Mouse (Mus musculus) megakaryocyte-erythroid progenitor cell, adult 5-6 weeks (primary cell): Measurements from ENCODE around the gene Uvrag. TPM values are rescaled to one million over a fixed set of nuclear protein-coding genes. Genes with fewer than 3 reads are reported as not detected.

ENCODE experiments used
- ATAC-seq: replicated peaks from 2 replicates; pipeline ENCODE4 v1.8.0; 2016; ENCODE audit warnings: mild to moderate bottlenecking, inconsistent platforms; ENCODE audit not compliant: severe bottlenecking, poor library complexity, low FRiP score, low TSS enrichment
- total RNA-seq, 2 experiments: library from RNA; stranded (forward) in 1 of 2; stranded (reverse) in 1 of 2; fragments of 200-1000, 215-1000 nt in 1 of 2; fragments of >200 nt in 1 of 2; fragmentation: Nextera tagmentation in 1 of 2; gene quantifications; 2 replicates each; pipeline ENCODE4 v1.2.3; 2014 to 2017

The Uvrag gene
- total RNA-seq, 2 experiments from 2014 or later = 15.0 to 16.2 TPM

DNA sequence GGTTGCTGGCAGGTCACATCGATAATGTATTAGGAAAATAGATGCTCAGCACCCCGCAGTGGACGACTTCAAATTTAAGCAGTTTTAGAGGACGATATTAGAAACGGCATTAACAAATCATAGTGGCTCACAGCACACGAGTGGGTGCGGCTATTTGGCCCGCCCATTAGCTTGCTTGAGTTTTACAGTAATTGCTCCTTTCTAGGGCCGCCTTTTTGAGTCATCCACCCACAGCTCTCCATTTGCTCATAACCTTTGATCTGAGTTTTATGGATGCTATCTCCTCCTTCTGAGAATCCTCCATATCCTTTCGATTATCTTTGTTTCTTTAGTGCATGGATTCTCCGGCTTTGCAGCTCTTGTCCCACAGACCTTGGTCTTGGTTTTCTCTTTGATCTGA lies 178.9 kb downstream of the Uvrag start:
- no peak for ATAC-seq

DNA sequence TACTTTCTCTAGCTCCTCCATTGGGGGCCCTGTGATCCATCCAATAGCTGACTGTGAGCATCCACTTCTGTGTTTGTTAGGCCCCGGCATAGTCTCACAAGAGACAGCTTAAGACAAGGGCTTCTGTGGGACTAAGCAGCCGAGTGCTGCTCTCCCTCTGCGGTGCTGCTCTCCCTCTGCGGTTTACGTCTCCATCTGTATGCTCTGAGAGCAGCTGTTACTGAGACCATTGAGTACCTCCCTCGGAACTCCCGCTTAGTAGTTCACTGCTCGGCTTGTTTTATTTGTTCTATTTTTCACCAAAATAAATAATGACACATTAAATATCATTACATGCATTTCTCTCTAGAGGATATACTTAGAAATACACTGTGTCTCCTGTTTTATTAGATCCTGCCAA lies 180.7 kb downstream of the Uvrag start:
- no peak for ATAC-seq

DNA sequence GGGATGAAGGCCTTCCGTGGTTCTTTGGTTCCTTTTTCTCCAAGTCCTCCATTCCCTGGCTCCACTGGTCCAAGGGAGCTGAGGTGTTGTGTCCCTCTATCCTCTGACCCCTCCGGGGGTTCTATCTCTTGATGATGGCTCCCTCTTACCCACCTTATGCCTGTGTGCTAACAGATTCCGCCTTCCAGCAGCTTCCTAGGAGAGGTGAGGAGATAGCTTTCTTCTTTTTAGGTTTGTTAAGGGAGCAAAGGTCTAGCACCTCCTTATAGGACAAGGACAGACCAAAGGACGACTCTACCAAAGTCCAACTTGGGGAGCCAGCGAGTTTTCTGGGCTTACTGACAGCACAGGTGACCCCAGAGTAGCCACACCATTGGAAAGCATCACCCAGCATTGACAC lies 181.7 kb downstream of the Uvrag start:
- ATAC-seq = no peak

DNA sequence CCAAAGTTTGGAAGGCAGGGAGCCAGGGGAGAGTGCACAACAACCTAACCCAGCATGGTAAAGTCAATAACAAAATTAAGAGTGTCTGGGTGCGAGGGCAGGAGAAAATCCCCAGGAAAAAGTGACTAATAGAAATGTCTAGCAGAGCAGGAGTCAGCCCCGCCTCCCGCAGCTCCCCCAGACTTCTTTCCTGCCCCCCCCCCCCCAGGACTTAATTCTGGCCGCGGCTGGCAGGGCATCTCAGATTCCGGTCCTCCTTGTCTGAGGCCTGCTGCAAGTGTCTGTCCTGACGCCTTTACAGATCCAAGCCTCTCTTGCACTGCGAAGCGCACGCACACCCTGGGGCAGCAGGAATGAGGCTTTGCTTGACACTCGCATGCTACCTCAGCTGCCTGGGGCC lies 182.8 kb downstream of the Uvrag start:
- no peak for ATAC-seq

DNA sequence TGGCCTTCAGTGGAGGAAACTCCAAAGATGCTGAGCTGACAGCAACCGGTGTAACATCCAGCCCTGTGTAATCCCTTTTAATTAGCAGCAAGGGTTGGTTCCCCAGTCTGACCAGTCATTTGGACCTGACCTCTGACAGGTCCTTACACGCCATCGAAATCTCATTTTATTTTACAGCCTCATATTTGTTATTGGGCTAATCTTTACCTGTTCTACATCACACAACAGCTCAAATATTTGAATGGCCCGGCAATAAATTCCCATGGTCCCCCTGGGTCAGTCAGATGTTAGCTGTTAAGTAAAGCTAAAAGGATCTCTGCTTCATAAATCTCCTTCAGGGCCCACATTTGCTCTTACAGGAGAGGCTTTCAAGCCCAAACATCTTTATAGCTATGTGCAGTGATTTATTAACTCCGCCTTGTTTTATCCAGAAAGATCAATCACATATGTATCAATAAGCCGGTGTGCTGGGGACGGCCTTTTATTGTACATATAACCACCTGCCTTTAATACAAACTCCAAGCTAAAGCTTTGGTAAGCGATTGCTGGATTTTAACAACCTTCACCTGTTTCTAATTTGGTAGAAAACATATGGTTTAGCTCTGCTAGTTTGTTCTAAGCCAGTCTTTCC lies 183.7 kb downstream of the Uvrag start:
- ATAC-seq = no peak

DNA sequence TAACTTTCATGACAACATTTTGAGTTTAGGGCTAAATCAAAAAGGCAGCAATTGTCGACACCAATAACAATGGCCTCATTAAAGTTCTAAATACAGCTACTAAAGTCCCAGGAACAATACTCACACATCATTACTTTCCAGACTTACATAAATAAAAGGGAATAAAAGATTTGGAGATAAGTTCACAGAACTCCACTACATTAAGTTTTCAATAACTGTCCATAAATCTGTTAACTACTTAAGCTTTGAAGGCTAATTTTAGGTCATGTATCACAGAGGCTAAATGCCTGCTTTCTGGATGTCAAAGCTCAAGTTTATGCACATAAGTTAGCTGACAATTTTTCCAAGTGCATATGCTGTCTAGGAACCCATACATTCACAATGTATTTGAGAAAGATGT lies 184.3 kb downstream of the Uvrag start:
- ATAC-seq = no peak

DNA sequence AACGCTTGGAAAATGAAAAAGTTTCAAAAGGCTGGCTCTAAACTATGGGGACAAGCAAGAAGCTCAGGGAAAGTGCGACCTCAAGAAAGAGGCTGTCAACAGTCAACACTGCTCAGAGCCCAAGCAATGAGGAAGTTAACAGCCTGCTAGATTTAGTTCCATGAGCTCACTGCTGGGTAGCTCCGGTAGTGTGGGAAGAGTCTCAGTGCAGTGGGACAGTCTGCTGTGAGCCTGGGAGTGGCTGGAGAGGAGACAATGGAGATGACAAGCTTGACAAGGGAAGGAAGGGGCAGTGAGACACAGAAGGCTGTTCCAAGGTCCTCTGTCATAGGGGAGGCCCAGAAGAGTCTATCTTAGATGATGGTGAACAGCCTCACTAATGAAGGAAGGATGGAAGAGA lies 187.3 kb downstream of the Uvrag start:
- ATAC-seq = no peak

DNA sequence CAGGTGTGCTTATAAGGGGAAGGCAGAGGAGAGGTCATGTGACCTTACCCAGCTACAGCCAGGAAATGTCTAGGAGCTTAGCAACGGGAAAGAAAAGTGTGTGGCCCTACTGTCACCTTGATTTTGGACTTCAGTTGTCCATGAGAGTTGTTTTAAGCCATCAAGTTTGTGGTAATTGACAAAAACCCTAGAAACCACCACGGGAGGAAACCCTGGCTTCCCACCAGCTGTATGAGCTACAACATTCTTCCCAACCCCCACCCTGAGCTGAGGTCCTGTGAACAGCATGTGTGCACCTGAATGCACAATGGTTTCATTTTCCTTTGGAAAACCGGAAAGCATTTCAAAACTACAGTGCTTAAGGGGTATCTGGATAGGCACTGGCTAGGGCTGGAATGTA lies 196.0 kb downstream of the Uvrag start:
- ATAC-seq = no peak

DNA sequence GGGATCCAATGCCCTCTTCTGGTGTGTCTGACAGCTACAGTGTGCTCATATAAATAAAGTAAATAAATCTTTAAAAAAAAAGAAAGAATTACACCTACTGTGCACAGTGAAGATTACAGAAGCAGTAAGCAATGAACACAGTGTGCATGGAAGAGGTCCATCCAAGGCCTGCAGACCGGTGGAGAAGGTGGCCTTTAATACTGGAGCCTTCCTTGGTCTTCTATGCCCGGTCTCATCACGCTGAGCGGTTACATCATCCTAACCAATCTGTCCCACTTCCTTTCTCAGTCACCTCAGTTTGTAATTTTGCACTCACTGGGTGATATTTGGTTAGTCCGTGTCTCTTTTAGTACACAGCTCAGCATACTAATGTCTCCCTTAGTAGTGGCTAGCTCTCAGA lies 197.3 kb downstream of the Uvrag start:
- ATAC-seq = no peak

DNA sequence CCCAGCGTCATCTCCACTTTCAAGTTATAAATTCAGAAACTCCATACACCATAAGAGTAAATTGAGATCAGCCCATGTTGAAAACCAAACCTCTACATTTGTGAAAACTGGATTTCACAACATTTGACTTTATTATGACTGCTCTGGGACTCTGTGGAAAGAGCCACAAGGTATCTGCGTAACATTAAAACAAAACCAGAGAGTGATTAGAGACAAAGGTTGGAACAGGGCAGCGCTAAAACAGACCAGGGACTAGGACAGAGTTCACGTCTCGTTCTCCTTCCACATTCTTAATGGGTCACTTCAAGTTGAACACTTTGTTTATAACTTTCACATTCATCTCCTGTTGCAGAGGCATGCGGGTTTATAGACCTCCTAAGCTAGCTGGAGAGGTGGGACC lies 198.2 kb downstream of the Uvrag start:
- no peak for ATAC-seq

DNA sequence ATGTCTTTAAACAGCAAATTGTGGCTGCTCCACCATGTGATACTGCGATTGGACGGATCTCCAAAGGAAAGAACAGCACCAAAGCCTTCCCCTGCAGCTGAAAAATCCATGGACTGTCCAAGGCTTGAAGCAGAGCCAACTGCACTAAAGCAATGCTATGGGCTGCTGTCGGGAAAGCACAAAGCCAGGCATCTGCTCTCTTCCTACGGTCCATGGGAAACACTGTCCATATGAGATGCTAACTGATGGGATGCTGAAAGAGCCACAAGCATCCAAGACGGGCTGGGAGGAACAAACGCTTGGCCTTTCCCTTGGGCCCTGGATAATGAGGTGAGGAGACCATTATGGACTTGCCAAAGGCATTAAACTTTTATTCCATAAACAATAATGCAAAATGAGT lies 201.7 kb downstream of the Uvrag start:
- ATAC-seq = no peak

DNA sequence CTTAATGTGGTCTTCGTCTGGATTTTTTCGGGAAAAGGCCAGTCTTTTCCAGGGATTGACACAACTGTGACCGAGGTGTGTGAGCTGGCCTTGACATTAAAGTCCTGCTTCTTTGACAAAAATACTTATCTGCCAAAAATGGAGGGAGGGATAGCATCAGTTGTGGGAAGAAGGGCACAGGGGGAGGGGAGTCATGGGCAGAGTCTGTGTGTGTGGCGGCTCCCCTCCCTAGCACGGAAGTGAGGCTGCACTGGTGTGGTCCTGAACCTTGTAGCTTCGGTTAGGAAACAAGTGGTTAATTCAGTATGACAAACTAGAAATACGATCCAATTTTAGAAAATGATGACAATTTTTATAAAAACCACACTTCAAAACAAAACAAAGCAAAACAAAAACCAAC lies 202.3 kb downstream of the Uvrag start:
- ATAC-seq = no peak

DNA sequence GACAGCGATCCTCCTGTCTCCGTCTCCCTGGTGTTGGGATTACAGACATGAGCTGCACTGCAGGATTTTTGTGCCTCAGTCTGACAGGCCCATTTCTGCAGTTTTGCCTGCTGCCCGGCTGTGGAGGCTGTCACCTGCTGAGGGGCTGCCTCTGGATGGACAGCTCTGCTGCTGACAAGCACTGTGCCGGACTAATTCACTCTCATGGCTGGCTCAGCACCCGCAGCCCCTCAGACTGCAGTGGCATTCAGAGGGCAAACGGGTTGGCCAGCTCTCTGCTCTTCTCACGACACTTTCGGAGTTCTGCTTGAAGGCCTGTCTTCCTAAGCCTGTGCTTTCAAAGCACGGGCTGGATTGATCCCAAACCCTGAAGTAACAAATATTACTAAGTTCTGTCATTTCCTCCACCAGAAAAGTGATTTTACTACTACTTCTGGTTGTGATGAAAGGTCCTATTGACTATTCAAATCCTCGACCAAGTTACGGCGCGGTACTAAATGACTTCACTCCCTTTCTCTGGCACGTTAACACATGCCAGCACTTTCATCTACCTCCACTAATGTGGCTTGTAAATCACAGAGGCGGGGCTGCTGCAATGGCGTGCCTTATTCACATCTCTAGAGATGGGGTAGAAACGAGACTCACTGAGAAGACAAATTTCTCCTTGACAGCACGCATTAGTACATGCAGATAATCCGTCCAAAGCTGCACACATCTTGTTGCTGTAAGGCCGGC lies 203.7 kb downstream of the Uvrag start:
- ATAC-seq = no peak

DNA sequence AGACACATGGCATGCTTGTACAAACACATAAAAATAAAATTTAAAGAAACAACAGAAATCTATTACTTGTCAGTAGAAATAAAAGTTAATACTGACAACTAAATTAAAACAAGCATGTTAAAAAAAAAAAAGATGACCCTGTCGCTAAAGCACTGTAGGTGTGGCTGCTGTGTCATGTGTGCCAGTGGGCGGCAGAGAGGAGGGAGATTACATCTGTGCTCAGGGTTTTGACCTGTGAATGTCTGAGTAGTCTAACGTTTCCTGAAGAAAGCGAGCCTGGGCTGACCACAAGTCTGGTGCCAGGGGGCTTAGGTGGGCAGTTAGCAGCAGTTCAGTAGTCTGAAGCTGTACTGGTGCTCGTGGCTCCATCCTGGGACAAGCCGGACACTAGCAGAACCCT lies 205.2 kb downstream of the Uvrag start:
- peak; percentile 52; the same call in 1 of the 2 replicates for ATAC-seq

DNA sequence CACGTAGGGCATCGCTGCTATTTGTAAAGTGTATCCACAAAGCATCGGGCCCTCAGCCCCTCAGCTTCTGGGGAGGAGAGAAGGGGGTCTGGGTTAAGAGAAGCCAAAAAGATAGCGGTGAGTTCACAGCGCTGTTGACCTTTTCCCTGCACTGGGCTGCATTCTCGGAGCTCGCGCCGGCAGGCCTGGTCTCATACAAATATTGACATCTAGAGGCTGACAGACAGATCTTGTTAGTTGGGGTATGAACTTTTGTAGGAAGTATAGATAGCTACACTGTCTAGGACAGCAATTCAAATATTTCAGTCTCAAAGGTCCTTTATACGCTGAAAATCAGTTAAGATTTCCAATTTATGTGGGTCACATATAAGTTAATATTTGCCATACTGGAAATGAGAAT lies 205.7 kb downstream of the Uvrag start:
- ATAC-seq = no peak

DNA sequence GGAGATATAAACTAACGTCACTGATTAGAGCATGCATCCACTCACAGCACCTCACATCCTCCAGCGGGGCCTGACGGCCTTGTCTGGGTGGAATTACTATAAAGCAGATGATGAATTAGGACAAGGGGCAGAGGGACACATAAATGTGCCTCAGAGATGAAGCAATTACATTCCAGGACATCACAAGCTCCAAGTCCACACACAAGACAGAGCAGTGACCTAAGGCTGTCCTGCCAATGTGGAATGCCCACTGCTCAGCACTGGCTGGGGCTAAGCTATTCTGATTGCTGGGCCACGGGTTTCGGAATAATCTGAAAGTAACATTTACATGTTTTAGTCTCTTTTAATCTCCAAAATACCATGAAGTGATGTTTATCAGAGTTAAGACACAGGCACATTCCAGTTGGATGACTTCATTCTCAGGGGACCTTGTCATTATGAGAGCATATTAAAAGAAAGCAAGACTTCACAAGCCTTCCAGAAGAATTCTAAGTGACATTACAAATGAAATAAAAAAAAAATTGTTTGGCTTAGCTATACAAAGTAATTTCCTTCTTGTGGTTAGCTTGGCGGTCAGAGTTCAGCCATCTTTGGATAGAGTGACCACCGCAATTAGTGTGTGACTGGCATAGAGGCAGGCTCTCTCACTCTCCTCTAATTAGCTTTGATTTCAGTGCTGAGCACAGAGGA lies 212.5 kb downstream of the Uvrag start:
- ATAC-seq = no peak

DNA sequence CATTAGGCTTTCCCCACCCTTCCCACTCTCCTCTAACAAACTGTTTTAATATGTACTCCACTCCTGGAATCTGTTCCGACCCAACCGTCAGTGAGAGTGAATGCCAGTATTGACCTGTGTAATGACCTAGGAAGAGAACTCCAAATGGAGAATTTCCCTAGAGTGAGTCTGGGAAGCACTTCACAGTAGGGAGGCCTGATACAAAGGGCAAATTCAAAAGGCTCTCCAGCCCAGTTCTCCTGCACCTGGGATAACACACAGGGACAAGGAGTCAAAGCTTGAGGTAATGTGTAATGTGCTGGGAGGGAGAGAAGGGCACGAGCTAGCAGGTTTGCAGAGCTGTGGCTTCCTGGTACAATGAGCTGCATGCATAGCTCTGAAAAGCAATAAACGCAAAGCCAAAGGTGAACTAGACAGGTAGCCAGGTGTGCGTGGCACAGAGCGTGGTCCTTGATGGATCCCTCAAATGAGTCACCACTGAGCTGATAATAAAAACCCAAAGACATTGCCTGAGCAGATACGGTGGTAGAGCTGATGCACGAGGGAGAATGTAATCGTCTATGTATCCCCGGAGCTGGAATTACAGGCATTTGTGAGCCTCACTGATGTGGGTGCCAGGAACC lies 213.9 kb downstream of the Uvrag start:
- ATAC-seq = no peak

DNA sequence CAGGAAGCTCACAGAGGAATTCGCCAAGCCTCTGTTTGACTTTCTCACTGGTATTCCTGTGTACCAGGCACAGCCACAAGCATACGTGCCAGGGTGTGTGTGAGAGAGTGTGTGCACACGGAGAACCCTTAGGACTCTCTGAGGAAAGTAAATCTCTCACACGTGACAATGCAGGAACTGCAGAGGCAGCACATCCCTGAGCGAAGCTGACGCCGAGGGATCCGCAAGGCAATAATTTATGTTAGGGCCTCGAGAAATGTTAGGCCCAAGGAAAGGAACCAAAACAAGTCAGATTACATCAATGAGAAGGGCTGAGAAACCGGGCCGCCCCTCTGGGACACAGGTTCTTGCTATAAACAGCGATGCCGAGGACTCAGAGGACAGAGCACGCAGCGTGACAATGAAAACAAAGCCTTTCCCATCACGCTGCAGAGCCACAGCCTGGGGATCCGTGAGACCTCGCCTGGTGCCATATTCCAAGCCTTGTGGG lies 216.5 kb downstream of the Uvrag start:
- ATAC-seq = no peak

DNA sequence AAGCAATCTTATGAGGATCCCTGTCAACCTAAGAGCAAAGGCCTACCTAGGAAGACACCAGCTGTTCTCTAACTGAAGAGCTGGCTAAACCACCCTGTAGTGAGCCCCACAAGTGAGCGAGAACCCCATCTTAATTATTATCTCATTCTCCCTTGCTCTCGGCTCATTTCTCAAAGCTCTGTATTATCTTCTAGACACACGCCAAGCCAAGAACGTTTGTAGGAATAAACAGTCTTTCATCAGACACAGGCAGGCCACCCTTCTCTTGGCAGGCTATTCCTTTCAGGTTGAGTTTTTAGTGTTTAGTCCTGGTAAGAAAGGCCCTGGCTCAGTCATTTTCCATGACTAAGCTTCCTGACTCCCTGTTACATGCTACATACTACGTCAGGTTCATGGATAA lies 218.0 kb downstream of the Uvrag start:
- ATAC-seq = peak; percentile 85

DNA sequence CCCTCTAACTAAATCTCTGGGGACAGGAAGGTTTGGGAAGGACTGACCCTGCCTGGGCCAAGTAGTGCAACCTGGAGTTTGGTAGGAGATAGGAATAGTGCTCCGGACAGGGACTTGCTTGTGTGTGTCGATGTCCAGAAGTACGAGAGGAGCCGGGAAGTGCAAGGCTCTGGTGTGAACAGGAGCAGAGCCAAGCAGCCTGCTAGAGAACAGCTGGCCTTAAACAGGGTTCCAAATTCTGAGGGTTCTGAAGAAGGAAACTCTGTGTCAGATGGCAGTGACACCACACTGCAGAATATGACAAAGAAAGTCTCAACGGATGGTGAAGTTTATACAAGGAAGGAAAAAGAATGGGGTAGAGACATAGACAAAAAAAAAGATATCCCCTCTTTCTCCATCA lies 223.5 kb downstream of the Uvrag start:
- ATAC-seq = no peak
